Mouse (Mus musculus): ENCODE data around the gene Gm10645.

The Gm10645 gene

DNA sequence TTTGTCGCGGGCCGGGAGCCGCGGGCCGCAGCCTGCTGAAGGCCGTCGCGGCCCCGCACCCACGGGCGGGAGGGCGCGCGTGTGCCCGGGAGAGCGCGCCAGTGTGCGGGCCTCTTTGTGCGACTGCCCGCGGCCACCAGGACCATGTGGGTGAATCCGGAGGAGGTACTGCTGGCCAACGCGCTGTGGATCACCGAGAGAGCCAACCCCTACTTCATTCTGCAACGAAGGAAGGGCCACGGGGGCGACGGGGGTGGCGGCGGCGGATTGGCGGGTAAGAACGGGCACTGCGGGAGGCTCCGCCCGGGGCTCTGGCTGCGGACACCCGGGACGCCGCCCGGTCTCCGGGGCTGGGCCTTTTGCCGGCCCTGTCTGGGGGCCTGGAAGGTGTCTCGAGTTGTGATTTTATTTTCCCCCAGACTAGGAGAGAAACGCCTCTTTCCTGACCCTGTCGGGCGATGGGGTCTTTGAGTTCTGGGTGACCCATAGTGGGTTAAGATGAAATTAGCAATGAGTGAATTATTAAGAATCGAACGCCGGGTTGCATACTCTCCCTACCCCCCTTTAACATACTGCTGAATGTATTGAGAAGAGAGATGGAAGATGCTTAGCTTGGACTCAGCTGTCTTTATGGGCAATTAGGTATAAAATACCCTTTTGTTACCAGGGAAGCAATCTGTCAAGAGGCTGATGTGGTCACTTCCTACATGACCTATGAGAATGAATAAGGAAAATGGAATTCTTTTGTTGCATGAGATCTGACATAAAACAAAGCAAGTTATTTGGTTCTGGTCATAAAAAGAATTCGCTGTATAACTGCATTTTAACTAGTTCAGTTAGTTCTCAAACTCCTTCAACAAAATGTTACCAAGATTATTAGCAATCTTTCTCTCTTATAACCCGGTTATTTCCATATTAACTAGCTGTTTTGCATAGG lies at the start of gene Gm10645:
Gm10645 (minus strand) TSS at position 240 of the 937 bp plus-strand sequence.
- peak; percentile 60 for DNase-seq (ENCODE audit: low spot score)

DNA sequence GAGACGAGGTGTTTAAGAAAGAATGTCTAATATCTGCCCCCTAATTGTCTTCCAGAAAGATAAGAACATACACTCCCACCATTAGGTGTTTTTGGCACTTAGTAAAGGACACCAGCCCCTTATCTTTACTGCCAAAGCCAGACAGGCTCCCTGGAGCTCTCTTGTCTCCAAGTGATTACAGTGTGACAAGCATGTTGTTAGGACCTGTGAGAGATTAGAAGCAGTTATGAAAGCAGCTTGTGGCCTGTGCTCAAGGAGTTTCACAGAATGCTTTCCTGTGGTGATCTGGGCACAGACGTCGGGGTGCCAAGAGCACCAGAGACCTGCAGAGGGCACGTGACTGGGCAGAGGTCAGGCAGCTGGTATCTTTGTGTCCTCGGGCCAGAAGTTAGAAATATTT lies 49.1 kb upstream of the Gm10645 start:
- DNase-seq (ENCODE audit: low spot score) = peak; percentile 22

DNA sequence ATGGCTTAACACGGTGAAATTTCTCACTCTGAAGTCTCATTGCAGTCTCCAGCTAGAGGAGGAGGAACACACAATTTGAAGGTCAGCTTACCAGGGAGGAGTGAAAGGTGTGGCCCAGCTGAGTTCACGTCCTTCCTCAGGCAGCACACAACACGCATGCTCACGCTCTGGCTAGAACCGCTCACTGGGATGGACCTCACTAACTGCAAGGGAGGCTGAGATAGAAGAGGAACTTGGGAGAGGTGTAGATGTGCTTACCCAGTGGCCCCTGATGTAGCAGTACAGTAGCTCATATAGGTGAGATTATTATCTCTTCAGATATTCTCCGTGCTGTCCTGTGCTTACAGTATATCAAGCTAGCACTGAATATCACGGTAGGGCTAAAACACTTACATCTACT lies 44.7 kb upstream of the Gm10645 start:
- DNase-seq (ENCODE audit: low spot score) = no peak

DNA sequence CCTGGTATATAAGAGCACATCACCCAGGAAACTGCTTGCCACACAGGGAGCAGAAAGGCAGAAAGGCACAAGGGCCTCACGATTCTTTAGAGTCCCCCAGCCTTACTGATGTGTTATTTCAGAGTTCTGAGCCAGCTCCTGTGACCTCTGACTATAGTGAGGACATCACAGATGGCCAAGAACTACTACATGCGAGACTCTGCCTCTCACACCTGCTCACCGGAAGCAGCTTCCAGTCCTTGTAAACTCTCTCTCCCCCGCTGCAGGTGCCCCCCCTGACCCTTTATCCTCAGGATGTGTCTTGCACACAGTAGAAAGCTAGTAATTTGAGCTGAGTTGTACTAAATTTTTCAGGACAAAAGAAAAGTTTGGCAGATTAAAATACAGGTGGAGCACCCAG lies 43.6 kb upstream of the Gm10645 start:
- DNase-seq (ENCODE audit: low spot score) = no peak

DNA sequence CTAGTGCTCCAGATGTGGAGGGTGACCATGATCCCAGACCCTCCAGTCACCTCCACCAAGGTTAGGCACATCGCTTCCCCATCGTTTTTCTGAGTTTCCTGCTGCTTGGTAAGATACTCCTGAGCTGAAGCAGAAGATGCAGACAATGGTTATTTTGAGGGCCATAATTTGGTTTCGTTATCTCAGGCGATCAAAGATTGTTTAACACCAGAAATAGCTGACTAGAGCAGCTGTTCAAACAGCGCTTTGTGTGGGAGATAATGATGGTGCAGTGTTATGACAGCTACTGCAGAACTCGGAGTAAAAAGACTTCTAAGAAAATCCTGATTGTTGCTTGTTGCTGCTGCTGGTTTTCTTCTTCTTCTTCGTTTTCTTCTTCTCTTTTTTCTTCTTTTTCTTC lies 39.9 kb upstream of the Gm10645 start:
- no peak for DNase-seq (ENCODE audit: low spot score)

DNA sequence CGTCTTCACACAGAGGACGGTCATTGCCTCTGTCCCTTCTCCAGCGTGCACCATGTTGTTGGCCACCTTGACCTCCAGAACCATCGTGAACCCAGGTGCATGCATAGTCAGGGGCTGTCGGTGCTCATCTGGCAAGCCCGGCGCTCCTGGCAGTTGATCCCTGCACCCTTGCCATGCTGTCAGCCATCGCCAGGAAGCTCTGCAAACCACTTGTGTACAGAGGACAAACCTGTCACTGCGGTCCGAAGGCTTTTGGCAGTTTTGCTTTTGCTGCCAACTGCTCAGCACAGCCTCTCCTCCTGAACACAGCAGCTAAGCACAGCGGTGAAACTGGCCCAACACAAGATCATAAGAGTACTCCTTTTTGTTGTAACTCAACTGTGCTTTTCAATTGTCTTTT lies 37.0 kb upstream of the Gm10645 start:
- DNase-seq (ENCODE audit: low spot score) = no peak

DNA sequence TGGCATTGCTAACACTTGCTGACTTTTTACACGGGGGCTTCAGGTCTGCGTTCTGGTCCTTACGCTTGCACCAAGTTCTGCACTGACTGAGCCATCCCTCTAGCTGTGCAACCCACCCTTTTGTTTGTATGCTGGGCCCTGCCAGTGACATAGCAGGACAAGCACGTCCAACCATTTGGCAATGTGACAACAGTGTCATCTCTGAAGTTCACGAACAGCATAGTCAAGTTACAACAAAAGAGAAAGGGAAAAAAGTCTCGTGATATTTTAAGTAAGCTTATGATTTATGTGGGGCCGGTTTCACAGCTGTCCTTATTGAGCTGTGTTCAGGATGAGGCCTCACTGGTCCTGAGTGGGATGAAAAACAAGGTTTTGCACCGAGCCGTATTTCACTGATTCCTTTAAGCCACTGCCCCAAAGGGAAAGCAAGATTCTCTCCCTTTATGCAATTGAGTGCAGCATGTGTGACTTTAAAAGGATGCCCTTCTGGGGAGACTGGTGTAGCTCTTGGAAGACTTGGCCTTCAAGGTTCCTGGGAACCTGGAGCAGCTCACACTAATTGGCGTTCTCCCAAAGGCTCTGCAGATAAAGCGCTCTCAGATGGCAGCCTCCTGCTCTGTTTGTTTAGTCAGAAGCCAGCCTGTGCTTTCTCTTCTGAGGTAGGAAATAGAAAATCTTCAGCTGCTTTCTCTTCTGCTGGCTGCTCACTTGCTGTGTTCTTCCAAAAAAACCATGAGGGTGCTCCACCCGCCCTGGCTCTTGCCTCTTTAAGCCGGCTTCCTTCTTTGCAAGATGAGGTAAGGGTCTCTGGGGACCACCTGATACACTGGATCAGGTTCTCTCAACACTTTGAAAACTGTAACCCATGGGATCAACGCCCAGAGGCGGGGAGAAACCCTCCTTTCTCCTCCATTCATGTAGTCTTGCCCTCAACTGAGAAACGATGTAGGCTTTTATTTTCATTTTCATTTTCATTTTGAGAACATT lies 34.5 kb upstream of the Gm10645 start:
- no peak for DNase-seq (ENCODE audit: low spot score)

DNA sequence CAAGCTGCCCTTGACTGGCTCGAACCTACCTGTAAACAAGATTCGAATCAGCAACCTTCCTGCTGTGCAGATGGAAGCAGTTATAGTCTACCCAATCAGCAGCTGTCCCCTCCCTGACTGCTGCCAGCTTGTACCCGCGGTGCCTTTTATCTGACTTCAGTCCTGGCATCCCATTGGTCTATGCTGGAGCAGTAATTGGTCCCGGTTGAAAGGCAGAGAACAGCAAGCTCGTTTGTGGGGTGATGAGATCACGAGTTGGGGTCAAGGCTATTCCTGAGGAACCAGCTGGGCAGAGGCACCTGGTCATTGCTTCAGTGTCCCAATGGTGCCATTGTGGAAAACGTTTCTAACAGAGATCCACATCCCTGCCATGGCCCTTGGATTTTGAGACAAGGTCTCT lies 33.7 kb upstream of the Gm10645 start:
- DNase-seq (ENCODE audit: low spot score) = no peak

DNA sequence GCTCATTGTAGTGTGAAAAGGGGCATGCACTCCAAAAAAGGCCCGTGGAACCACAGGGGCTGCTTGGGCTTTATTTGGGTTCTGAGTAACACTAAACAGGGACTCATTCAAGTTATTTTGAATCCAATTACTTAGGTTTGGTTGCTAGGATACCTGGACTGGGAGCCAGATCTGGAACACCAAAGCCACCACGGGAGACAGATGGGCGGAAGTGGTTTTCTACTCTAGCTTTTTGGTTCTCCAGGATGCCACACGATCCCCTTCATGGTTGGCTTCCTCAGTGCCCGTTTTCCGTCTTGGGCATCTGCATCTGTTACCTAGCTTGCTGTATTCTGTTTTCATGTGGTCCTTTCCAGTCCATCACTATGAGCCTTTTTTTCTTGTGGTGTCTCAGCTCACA lies 30.1 kb upstream of the Gm10645 start:
- DNase-seq (ENCODE audit: low spot score) = no peak

DNA sequence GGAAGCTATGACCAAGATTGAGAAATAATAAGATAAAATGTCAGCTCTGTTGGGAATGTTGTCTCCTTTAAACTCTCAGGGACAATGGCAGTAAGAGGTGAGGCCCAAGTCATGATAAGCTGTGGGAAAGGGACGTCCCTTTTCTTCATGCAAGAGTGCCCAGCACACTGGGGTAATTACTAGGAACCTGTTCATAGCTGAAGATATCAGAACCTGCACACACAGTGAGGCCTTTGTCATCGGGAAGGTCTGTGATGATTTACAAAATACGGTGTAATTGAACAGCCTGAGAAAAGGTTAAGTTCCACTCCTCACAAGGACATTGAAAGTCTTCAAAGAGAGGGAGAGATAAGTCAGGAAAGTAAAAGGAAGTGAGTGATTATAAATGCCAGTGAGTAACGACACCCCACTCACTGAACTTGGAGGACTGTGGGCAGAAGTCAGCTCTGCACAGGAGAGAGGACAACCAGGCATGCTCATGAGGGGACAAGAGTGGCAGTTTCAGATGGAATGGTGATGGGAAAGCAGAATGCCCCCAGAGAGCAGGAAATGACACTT lies 23.6 kb upstream of the Gm10645 start:
- no peak for DNase-seq (ENCODE audit: low spot score)

DNA sequence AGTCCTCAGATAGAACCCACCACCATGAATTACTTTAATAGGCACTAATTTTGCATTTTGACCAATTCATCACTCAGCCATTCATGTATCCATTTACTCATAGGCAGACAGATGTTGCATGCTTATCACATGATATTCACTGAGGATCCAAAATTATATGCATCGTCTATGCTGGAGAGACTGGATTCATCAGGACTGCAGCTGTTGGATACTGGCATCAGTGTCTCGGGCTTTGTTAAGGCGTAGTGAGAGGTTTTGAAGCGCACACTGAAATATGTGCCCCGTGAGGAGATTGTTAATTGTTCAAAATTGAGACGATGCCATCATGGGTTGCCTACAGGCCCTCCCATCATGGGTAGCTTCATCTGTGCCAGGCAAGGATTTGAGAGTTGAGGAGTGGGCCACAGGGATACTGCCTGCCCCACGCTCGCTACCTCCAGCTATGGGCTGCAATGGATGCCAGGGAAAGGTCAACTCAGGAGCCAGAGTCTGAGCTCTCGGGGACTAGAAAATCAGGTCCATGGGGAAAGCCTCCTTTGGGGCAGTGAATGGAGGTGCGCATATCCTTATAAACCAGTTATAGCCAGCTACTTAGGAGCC lies 21.5 kb upstream of the Gm10645 start:
- DNase-seq (ENCODE audit: low spot score) = no peak

DNA sequence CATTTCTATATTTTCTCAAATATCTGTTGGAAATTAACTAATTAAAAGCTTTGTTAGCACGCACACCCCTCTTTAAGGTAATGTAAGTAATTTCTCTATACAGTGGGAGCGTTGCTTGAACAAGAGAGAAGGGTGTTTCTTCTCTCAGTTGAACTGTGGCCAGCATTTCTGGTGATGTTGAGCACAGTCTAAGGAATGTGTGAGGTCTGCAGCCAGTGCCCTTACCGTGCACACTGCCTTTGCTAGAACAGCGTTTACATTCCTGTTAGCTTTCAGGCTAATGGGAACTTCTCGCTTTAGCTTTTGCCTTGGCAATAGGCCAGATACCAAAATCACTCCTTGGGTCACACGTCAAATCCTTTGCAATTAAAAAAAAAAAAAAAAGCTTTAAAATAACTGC lies 20.4 kb upstream of the Gm10645 start:
- DNase-seq (ENCODE audit: low spot score) = no peak

DNA sequence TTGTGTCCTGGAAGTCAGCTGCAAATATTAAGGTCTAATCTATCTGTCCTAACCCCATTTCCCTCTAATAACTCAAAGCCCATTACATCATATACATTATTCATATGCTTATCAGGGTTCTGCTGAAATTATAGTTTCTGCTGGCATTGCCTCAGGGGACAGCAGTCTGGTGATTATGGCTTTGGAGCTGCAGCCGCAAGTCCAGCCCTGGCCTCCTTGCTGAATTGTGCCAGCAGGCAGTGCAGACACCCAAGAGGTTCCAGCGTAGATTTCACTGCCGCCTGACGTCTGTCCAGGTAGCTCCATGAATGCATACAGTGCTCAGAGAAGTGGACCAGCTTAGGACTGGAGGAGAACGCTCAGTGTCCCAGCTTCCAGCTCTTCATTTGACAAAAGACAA lies 16.8 kb upstream of the Gm10645 start:
- DNase-seq (ENCODE audit: low spot score) = no peak

DNA sequence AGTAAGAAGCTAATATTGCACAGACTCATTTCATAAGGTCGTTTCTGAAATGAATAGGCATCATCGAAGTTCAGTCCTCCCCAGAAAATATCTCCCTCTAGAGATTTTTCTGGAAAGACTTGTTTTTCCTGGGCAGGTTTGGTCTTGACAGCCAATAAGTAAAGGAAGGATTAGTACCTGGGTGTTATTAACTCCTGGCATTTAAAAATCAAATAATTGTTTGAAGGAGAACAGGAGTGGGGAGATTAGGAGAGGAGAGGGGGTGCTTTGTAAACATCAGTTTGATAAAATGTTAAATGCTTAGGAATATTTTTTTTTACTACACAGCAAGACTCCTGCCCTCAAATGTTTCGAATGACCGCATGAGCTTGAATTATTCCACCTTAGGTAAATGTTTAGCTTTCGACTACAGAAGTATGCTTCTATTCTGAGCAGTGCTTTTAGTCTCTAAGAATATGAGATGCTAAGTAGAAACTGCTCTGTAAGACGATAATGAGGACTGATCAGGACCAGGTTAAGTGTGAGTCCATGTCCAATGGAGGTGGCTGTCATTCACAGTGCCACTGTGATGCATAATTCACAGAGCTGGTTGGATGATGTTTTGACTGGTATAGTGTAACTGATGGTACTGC lies 16.0 kb upstream of the Gm10645 start:
- no peak for DNase-seq (ENCODE audit: low spot score)

DNA sequence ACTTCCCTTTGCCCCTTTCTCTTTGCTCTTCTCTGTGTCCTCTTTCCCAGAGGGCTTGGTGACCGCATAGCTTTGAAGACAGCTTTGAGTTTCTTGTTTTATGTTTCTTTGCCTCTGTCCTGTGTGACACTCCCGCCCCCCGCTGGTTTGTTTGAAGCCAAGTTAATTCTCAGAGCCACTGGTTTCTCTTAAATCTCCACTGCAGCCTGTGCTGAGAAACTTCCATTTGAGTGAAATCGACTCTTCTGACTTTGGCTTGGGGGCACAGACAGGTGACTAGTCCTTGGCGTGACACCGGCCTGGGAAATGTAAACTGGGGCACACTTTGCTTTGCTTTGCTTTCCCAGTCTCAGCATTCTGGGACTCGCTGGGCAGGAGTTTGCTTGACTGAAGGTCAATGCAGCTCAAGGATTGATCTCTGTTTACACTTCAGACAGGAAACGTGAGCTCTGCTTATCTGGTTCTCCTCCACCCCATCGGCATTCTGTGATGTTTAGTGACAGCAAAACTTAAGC lies 12.3 kb upstream of the Gm10645 start:
- peak; percentile 72 for DNase-seq (ENCODE audit: low spot score)

DNA sequence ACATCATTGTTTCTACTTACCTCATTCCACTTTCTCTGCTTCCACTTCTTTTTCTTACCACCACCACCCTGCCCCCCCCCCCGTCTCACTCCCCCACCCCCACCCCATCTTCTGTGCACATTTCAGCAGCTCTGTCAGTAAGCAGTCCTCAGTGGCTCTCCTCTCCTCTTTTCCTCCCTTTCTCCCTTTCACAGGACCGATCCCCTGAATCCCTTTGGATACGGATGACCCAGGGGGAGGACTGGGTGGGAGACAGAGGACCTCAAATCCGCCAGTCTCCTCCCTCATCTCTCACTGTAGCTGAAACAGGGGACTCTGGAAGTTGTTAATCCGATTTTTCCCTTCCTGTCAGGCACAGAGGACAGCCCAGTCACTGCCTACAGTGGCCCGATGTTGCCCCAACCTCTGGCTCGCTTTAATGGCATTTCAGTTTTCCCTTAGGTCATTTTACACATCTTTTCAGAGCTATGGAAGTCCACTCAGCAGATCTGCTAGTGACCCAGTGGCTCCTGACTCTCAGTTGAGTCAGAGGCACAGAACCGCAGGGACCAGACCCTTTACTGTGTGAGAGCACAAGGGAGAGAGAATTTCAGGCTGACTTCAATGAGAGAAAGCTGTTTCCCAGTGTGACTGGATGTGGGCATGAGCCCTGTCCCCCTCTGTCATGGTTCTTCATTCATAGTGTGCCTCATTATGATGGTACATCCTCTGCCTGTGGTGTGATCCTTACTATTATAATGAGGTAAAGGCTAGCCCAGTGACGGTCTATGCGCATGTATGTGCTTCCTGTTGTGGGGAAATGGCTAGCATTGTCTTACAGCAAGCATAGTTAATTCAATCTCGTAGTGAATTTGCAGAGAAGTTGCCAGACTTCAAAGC lies 11.6 kb upstream of the Gm10645 start:
- peak; percentile 20 for DNase-seq (ENCODE audit: low spot score)

DNA sequence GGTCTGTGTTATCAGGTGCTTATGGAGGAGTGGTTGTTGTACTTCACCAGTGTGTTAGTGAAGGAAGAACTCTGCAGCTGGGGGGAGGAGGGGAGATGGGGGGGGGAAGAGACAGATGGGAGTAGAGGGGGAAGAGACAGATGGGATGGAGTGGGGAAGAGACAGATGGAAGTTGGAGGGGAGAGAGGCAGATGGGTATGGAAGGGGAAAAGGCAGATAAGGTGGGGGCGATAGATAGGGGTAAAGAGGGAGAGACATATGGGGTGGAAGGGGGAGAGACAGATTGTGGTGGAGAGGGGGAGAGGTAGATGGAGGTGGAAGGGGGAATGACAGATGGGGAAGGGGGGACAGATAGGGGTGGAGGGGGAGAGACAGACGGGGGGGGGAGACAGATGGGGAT lies 10.8 kb upstream of the Gm10645 start:
- no peak for DNase-seq (ENCODE audit: low spot score)

DNA sequence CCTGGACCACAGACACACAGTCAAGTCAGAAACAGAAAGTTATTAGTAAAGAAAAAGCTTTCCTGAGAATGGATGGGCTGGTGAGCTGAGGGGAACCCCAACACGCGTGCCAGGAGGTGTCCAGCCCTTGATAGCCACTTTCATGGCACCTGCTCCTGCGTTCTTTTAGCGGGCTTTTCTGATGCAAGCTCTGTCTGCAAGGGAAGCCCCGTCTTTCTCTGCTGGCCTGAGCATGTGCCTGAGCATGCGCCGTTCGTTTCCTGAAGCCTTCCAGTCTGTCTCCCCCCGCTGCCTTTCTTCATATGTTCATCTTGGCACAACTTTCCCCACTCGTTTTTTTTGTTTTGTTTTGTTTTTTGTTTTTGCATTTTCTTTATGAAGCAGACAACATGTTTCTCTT lies 9.7 kb upstream of the Gm10645 start:
- DNase-seq (ENCODE audit: low spot score) = no peak

DNA sequence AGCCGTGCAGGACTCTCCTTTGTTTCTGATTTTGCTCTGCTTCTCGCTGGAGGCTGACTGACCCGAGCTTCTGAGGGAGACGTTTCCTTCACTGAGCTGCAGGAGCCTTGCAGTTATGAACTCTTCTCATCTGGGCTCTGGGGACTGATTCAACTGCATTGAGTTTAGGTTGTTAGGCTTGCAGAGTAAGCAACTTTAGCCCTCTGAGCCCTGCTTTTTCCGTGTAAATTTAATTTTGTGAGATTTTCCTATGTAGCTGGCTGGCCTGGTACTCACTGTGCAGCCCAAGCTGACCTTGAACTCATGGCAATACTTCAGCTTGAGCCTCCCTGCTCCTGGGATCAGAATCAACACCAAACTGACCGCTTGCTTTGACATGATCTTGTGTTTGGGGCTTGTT lies 4.9 kb upstream of the Gm10645 start:
- no peak for DNase-seq (ENCODE audit: low spot score)

DNA sequence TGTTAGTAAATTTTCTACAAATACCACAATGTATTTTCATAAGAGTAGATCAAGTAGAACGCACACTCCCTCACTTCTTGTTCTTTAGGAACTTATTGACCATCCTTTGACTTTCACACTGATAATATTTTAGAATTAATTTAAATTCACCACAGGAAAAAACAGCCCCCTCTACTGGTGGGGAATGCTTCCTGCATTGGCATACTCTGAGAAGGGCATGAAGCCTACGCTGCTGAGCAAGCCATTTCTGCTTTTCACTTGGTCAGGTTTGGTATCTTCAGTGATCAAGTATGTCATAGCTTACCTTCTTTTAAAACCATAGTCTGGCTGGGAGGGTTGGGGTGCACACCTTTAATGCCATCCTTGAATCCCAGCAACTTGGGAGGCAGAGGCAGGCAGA lies 3.7 kb upstream of the Gm10645 start:
- DNase-seq (ENCODE audit: low spot score) = no peak

Measured in embryo, embryonic 10.5 days (tissue).